Mouse (Mus musculus): ENCODE data around the gene Fastkd5. TPM values are rescaled to one million over a fixed set of nuclear protein-coding genes. Genes with fewer than 3 reads are reported as not detected.

Fastkd5 gene
- polyA plus RNA-seq, 1 experiment, result 5.6 TPM

DNA sequence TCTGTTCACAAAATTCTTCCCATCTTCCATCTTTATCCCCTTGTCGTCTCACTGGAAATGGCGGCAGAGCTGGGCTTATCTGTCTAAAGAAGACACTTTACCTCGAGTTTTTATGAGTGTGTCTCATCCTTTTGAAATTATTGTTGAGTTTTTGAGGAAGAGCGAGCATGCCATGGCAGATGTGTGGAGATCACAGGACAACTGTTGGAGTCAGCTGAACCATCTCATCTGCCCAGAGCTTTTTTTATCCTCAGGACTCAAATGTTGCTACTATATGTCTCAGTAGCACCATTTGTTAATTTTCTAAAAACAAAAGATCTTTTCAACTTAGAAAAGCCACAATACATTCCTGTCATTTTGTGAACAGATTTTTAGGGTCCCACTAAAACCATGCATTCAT, 15.4 kb upstream of the Fastkd5 start:
- DNase-seq (ENCODE audit: low read depth), result no peak
- TF ChIP-seq CTCF (IDR thresholded peaks at IDR 0.05; ENCODE audit: borderline replicate concordance, extremely low read depth, insufficient read depth, insufficient read length), result no peak
- TF ChIP-seq POLR2A (IDR thresholded peaks at IDR 0.05; ENCODE audit: borderline replicate concordance, extremely low read depth, insufficient read depth, insufficient read length, poor library complexity, severe bottlenecking), result no peak

- peak; percentile 94 for DNase-seq (ENCODE audit: low read depth)
- TF ChIP-seq CTCF (IDR thresholded peaks at IDR 0.05; ENCODE audit: borderline replicate concordance, extremely low read depth, insufficient read depth, insufficient read length), result no peak
- TF ChIP-seq POLR2A (IDR thresholded peaks at IDR 0.05; ENCODE audit: borderline replicate concordance, extremely low read depth, insufficient read depth, insufficient read length, poor library complexity, severe bottlenecking), result peak; percentile 86
These were observed 13.0 kb upstream of the Fastkd5 start, which contains the start of gene Lzts3 for GRCm38 (mm10) chr2:130642684-130643369. Lzts3 (minus strand) TSS chr2:130642803.

DNA sequence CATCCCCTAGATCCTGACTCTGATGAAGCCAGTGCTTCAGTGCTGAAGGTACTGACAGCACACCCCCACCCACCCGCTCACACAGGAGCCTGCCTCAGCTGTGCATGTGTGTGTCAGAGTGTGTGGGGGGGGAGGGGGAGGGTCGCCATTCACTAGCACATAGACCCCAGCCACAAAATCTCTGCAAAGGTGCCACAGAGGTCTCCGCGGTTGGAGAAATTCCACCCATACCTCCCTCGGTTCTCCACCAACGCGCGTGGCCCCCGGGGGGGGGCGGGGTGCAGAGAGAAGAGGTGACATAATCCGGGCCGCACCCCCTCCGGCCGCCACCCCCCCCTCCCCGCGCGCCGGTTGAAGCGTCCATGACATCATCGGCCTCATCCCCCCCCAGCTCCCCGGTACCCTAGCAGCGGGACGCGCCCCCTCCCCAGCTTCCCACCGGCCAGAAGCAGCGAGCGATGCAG, 12.4 kb upstream of the Fastkd5 start:
- DNase-seq (ENCODE audit: low read depth), result peak; percentile 79
- TF ChIP-seq POLR2A (IDR thresholded peaks at IDR 0.05; ENCODE audit: borderline replicate concordance, extremely low read depth, insufficient read depth, insufficient read length, poor library complexity, severe bottlenecking) (no peak), CTCF (IDR thresholded peaks at IDR 0.05; ENCODE audit: borderline replicate concordance, extremely low read depth, insufficient read depth, insufficient read length) (no peak)

DNA sequence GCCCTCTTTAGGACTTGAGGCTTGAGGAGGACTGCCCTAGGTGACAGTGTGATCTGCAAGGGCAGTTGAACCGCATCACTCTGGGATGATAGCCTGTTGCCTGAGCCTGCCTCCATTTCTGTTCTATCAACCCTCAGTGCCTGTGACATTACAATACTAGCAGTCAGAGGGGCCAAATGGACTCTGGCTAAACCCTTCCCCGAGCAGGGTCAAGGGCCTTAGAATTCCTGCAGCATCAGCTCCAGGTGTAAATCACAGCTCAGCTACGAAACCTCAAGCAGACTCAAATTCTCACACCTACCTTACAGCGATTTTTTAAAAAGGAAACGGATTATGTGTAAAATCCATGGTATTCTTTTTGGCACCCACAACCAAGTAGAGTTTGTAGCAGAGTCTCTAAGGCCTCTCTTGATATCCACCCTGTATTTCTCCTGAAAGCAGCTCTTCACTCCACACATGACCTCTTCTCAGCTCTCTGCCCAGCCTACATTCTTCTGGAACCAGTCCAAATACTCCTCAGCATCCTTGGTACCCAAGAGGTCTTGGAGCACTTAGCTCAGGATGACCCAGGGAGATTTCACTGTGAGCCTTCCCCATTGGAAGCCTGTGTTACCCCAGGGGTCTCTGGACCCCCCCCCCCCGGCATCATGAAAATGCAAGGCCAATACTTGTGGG, 11.7 kb upstream of the Fastkd5 start:
- DNase-seq (ENCODE audit: low read depth), result peak; percentile 11
- TF ChIP-seq POLR2A (IDR thresholded peaks at IDR 0.05; ENCODE audit: borderline replicate concordance, extremely low read depth, insufficient read depth, insufficient read length, poor library complexity, severe bottlenecking), result no peak

DNA sequence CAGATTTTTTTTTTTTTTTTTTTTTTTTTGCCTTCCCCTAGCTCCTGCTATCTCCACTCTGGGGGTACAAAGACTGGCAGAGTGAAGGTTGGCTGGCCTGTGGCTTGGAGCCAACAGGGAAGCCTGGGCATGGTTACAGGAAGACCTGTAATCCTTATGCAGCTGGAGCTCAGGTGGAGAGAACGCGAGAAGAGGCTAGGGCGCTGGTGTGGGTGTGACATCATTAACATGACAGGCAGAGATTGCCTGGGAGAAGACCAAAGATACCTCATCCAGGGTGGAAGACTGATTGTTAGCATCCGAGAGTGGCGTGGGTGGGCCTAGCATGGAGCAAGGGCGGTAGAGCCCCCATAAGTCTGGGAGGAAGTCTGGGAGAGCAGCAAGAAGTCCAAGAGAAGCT, 9.4 kb upstream of the Fastkd5 start:
- TF ChIP-seq CTCF (IDR thresholded peaks at IDR 0.05; ENCODE audit: borderline replicate concordance, extremely low read depth, insufficient read depth, insufficient read length) (no peak), POLR2A (IDR thresholded peaks at IDR 0.05; ENCODE audit: borderline replicate concordance, extremely low read depth, insufficient read depth, insufficient read length, poor library complexity, severe bottlenecking) (no peak)

GRCm38 (mm10) chr2:130638101-130638611, 8.3 kb upstream of the Fastkd5 start:
- no peak for DNase-seq (ENCODE audit: low read depth)
- TF ChIP-seq CTCF (IDR thresholded peaks at IDR 0.05; ENCODE audit: borderline replicate concordance, extremely low read depth, insufficient read depth, insufficient read length), result no peak
- TF ChIP-seq POLR2A (IDR thresholded peaks at IDR 0.05; ENCODE audit: borderline replicate concordance, extremely low read depth, insufficient read depth, insufficient read length, poor library complexity, severe bottlenecking), result no peak

More for the DNA sequence above, 9.4 kb upstream of the Fastkd5 start:
- DNase-seq (ENCODE audit: low read depth), result no peak

DNA sequence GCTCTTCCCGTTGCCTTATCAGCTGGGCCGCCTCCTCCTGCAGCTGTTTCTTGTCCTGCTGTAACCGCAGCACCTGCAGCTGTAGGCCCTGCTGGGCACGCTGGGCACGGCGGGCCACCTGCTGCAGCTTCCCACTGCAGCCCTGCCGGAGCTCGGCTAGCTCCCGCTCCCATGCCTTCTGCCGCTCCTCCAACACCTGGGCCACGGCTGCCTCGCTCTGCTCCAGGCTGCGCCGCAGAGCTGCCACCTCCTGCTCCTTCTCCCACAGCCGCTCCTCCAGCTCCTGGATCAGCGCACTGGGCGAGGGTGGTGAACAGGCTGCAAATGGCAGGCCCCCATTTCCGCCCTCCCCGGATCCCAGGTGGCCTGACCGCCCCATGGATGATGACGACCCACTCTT, 6.0 kb upstream of the Fastkd5 start:
- TF ChIP-seq CTCF (IDR thresholded peaks at IDR 0.05; ENCODE audit: borderline replicate concordance, extremely low read depth, insufficient read depth, insufficient read length) (no peak), POLR2A (IDR thresholded peaks at IDR 0.05; ENCODE audit: borderline replicate concordance, extremely low read depth, insufficient read depth, insufficient read length, poor library complexity, severe bottlenecking) (no peak)
- DNase-seq (ENCODE audit: low read depth), result peak; percentile 47

DNA sequence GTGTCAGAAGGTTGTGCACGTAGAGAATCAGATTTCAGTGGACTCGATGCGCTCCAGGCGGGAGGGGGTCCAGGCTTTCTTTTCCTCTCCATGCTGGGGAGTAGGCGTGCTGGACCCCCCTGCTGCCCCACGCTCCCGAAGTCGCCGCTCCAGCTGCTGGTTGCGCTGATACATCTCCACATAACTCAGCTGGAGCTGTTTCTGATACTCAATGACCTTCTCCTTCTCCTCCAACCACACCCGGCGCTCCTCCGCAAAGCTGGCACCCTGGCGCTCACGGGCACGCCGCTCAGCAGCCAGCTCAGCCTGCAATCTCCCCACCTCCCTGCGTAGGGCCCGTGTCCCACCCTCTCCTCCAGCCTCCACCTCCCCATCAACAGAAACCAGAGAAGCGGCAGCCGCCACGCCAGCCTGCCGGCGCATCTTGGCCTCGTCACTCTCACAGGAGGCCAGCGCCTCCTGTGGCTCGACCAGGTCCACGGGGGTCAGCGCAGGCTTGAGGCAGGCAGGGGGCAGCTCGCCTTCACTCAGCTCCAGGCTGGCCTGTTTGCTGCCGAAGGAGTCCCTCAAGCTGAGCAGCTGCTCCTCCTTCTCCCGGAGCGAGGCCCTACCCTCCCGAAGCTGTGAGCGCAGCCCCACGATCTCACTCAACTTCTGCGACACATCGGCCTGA, 5.0 kb upstream of the Fastkd5 start:
- TF ChIP-seq CTCF (IDR thresholded peaks at IDR 0.05; ENCODE audit: borderline replicate concordance, extremely low read depth, insufficient read depth, insufficient read length) (0 out of 2 replicates have a peak, but pooled peaks have one; percentile 4), POLR2A (IDR thresholded peaks at IDR 0.05; ENCODE audit: borderline replicate concordance, extremely low read depth, insufficient read depth, insufficient read length, poor library complexity, severe bottlenecking) (no peak)
- peak; percentile 27 for DNase-seq (ENCODE audit: low read depth)

GRCm38 (mm10) chr2:130634006-130634738, 4.3 kb upstream of the Fastkd5 start:
- TF ChIP-seq CTCF (IDR thresholded peaks at IDR 0.05; ENCODE audit: borderline replicate concordance, extremely low read depth, insufficient read depth, insufficient read length), result no peak
- TF ChIP-seq POLR2A (IDR thresholded peaks at IDR 0.05; ENCODE audit: borderline replicate concordance, extremely low read depth, insufficient read depth, insufficient read length, poor library complexity, severe bottlenecking), result no peak
- peak; percentile 40 for DNase-seq (ENCODE audit: low read depth)

GRCm38 (mm10) chr2:130632887-130633675, 3.3 kb upstream of the Fastkd5 start:
- DNase-seq (ENCODE audit: low read depth), result peak; percentile 45

More at GRCm38 (mm10) chr2:130632887-130633675, 3.3 kb upstream of the Fastkd5 start:
- TF ChIP-seq POLR2A (IDR thresholded peaks at IDR 0.05; ENCODE audit: borderline replicate concordance, extremely low read depth, insufficient read depth, insufficient read length, poor library complexity, severe bottlenecking) (no peak), CTCF (IDR thresholded peaks at IDR 0.05; ENCODE audit: borderline replicate concordance, extremely low read depth, insufficient read depth, insufficient read length) (no peak)
